ENCODE assay signal across 17 mouse cellular contexts in genomic region chr5:116011700-116012099, GRCm38 (mm10).
"Had no signal": no experiment of that assay in that cellular context is flagged by ENCODE, and none has a peak within 500 bp of the region (broad histone marks: within the 10 kb centered on the region; RNA-seq: fewer than 3 reads in every experiment).

No protein-coding gene starts in this region.

- H3K9ac ChIP-seq: liver, embryonic 13.5 days; lung, embryonic 14.5 days had no signal

- H3K27me3 ChIP-seq: liver, embryonic 13.5 days had no signal

- H3K9me3 ChIP-seq: liver, embryonic 13.5 days had no signal

- H3K4me2 ChIP-seq: liver, embryonic 13.5 days; lung, embryonic 14.5 days; midbrain, embryonic 11.5 days had no signal

- DNase-seq: kidney, adult 2 months; kidney, postnatal 25 days; layer of hippocampus, adult 9-11 months; layer of hippocampus, postnatal 36 days; liver, embryonic 13.5 days; lung, embryonic 14.5 days; lung, postnatal 10 days; lung, postnatal 4 days; midbrain, embryonic 14.5 days; thymus, adult 18-20 months; thymus, postnatal 14 days; thymus, postnatal 4 days had no signal

- H3K27ac ChIP-seq: kidney, postnatal 0 days; layer of hippocampus, adult 2 months; left cerebral cortex, adult 2 months; liver, embryonic 13.5 days had no signal

- ATAC-seq: intestine, postnatal 0 days had no signal

- H3K4me3 ChIP-seq: layer of hippocampus, adult 2 months; left cerebral cortex, adult 2 months; liver, embryonic 13.5 days had no signal
